Mouse (Mus musculus): ENCODE data around the gene Lmcd1. TPM values are rescaled to one million over a fixed set of nuclear protein-coding genes. Genes with fewer than 3 reads are reported as not detected.
A peak's percentile ranks its signal among the peaks of the same experiment; 100 is the strongest.

Lmcd1 gene
- polyA plus RNA-seq, 1 experiment from 2014 or later = 15.0 TPM

DNA sequence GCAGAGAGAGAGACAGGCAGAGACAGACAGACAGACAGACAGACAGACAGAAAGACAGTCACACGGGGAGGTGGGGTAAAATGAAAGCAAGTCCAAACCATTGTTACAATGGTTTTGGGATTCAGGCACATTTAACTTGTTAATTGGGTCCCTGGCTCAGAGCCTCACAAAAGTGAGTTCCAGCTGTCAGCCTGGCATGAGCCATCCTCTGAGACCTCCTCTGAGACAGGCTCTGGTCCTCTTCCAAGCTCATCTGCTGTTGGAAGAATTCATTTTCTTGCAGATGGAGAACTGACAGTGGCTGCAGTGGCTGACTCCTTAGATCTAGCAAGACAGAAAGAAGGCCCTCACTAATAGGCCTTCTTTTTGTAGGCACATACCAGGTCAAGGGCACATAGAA is 6.9 kb upstream of the Lmcd1 start:
- no peak for ATAC-seq (ENCODE audit: insufficient read depth, low FRiP score, low read depth)
- Histone ChIP-seq H3K4me2 (no peak overlapping the region), H3K27me3 (replicated peaks) (no peaks in the 10 kb centered on the region), H3K9me3 (no peaks in the 10 kb centered on the region), H3K27ac (peak overlapping the region; percentile 36; the same call in 1 of the 2 replicates), H3K4me1 (no peaks in the 10 kb centered on the region), H3K36me3 (no peaks in the 10 kb centered on the region), H3K9ac (no peak overlapping the region), H3K4me3 (replicated peaks) (no peak overlapping the region)
- WGBS = 44% methylated on average over 1 of the region's 1 CpGs

DNA sequence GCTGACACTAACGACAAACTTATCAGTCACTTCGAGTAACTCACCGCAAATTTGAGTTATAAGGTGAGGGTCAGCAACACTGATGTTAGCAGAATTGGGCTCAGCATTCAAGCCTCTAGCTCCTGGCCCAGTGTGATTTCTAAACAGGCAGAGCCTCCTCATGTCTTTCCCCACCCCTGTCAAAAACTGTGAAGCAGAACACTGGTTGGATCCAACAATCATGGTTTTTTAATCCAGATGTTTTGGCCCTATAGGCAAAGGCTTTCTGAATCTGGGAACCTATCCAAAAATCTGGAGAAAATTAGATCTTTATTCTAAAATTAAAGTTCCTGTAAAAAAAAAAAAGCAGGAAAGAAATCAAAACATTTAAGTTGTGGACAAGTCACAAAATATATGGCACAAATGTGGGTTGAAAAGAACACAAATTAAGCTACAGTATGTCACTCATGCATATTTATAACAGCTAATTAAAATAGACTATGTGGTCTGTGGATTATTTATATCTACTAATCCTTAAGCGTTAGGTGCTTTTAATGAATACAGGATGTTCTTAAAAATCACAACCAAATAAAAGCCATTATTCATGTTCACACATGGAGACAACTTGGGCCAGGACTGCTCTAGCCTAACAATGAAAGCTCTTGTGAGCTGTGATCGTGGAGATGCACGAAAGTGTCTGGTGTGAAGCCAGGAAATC is 5.7 kb upstream of the Lmcd1 start:
- Histone ChIP-seq H3K36me3 (no peaks in the 10 kb centered on the region), H3K4me2 (no peak overlapping the region), H3K9ac (no peak overlapping the region), H3K4me1 (no peaks in the 10 kb centered on the region), H3K27ac (peak overlapping the region; percentile 8; the same call in 1 of the 2 replicates), H3K9me3 (no peaks in the 10 kb centered on the region), H3K4me3 (replicated peaks) (no peak overlapping the region), H3K27me3 (replicated peaks) (no peaks in the 10 kb centered on the region)
- whole genome bisulfite sequencing = 63% methylated on average over 6 of the region's 6 CpGs
- ATAC-seq (ENCODE audit: insufficient read depth, low FRiP score, low read depth) = no peak

DNA sequence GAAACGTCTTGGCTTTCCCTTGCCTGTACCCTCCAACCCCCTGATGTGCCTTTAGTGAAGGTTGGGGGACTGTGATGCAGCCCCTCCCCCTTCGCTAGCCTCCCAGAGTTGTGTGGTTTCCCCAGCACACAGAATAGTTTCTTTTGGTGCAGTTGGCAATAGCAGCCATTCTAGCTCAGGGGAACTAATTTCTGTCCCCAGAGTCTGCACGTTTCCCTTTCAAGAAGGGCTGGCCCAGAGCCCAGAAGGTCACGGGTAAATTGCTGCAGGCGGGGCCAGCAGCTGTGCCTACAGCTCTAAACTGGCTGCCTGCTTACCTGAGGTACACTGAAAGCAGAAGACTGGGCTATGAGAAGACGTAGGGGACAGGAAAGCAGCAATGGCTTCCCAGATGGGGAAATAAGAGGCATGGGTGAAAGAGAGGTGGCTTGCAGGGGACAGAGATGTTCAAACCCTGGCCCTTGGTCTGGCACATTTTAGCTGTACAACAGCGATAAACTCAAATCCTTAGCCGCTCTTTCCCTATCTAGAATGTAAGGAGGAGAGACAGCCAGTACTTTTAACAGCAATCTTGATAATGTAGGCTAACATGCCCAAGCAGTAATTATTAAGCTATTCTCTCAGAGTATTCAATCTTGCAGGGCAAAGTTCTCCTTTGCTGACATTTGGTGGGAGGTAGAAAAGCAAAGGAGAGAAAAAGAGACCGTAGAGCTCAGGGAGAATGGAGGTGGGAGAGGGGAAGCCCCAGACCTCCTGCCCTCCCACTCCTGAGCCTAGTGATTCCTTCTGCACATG is 900 bp downstream of the Lmcd1 start:
- Histone ChIP-seq H3K9ac (no peak overlapping the region), H3K9me3 (no peaks in the 10 kb centered on the region), H3K4me2 (peak overlapping the region; percentile 70), H3K4me1 (peaks cover 16% of the 10 kb centered on the region), H3K36me3 (no peaks in the 10 kb centered on the region), H3K27ac (peak overlapping the region; percentile 62), H3K27me3 (replicated peaks) (no peaks in the 10 kb centered on the region), H3K4me3 (replicated peaks) (peak overlapping the region; percentile 32)
- peak; percentile 63 for ATAC-seq (ENCODE audit: insufficient read depth, low FRiP score, low read depth)
- WGBS = 25% methylated on average over 9 of the region's 9 CpGs

DNA sequence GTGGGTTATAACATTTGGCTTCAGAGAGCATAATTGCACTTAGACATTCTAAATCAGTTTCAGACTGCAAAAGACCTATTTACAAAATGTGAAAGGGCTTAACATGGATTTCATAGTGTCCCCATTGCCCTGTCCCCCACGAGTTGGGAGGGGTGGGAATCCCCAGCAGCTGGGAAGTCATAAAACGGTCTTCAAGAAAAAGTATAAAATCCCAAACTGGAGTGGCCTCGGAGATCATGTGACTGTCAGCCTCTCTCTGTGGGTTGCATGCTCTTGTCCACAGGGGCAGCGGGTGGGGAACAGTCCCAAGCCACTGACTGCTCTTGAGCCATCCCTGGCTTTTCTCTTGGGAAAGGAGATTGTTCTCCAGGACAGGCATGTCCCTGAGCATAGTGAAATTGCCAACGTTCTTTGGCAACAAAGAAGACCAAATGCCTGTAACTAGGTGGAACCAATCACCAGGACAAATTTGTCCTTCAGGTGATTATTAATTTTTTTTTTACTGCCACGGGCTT is 2.2 kb downstream of the Lmcd1 start:
- 68% methylated on average over 6 of the region's 6 CpGs for WGBS
- Histone ChIP-seq H3K4me3 (replicated peaks) (no peak overlapping the region), H3K9me3 (no peaks in the 10 kb centered on the region), H3K27me3 (replicated peaks) (no peaks in the 10 kb centered on the region), H3K4me1 (peaks cover 16% of the 10 kb centered on the region), H3K36me3 (no peaks in the 10 kb centered on the region), H3K9ac (no peak overlapping the region), H3K27ac (no peak overlapping the region), H3K4me2 (no peak overlapping the region)
- no peak for ATAC-seq (ENCODE audit: insufficient read depth, low FRiP score, low read depth)

DNA sequence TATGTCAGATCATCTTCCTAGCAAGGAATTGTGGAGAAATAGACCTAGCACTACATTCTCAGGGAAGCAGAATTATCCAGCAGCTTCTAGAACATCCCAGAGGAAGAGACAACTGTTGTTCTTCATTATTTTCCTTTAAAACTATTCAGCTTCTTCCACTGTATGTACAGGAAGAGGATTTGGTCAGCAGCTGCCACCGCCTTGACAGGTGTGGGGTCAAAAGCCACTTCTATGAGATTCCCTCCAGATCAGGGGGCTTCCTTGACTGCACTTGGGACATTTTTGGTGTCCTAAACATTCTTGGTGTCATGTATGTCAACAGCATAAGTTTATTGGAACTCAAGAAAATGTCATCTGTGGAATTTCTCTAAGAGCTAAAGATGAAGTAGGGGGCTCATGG is 5.2 kb downstream of the Lmcd1 start:
- H3K27me3 ChIP-seq (replicated peaks) = no peaks in the 10 kb centered on the region
- H3K36me3 ChIP-seq = no peaks in the 10 kb centered on the region
- H3K9ac ChIP-seq = no peak overlapping the region
- ATAC-seq (ENCODE audit: insufficient read depth, low FRiP score, low read depth) = no peak
- H3K9me3 ChIP-seq = no peaks in the 10 kb centered on the region
- H3K27ac ChIP-seq = no peak overlapping the region
- H3K4me1 ChIP-seq = peaks cover 9% of the 10 kb centered on the region
- H3K4me3 ChIP-seq (replicated peaks) = no peak overlapping the region
- WGBS = 80% methylated on average over 1 of the region's 1 CpGs
- no peak overlapping the region for H3K4me2 ChIP-seq

DNA sequence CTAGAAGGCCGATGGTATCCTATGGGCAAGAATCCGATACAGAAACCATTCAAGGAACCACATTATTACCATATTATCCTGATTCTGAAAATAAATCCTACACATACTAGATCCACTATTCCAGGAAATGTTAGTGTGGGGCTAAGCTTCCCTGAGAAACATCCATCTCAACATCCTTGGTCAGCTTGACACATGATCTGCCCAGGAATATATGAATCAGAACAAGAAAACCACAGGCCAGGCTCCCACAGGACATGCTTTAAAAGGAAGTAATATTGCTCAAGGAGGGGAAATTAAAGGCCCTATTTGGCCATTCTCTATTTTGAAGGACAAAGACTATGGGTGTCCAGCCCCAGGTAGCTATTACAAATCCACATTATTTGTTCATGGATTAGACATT is 6.6 kb downstream of the Lmcd1 start:
- Histone ChIP-seq H3K4me2 (no peak overlapping the region), H3K4me1 (0 out of 2 replicates have a peak, but pooled peaks cover under 1% of the 10 kb centered on the region), H3K9me3 (no peaks in the 10 kb centered on the region), H3K9ac (no peak overlapping the region), H3K27ac (no peak overlapping the region), H3K4me3 (replicated peaks) (no peak overlapping the region), H3K36me3 (no peaks in the 10 kb centered on the region), H3K27me3 (replicated peaks) (no peaks in the 10 kb centered on the region)
- no peak for ATAC-seq (ENCODE audit: insufficient read depth, low FRiP score, low read depth)
- WGBS = 89% methylated on average over 2 of the region's 2 CpGs

DNA sequence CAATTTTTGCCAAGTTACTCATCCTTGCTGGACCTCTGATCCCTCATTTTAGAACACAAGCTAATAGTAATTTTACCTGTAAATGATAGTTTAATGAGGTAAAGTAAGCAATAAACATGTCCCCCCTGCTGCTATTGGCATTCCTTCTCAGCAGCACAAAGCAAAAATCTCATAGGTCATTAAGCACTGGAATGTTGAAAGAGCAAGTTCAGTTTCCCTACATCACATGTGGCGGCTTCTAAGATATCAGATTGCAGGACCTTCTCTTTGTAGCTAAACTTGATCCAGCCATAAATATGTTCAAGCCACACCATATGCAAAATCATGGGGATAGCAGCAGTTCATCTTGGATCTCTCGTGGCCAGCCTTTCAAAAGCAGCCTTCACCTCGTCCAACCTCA is 7.4 kb downstream of the Lmcd1 start:
- no peaks in the 10 kb centered on the region for H3K4me1 ChIP-seq
- no peak overlapping the region for H3K27ac ChIP-seq
- H3K9me3 ChIP-seq = no peaks in the 10 kb centered on the region
- no peak overlapping the region for H3K4me3 ChIP-seq (replicated peaks)
- no peaks in the 10 kb centered on the region for H3K36me3 ChIP-seq
- H3K27me3 ChIP-seq (replicated peaks) = no peaks in the 10 kb centered on the region
- H3K4me2 ChIP-seq = no peak overlapping the region
- WGBS = 57% methylated on average over 3 of the region's 3 CpGs
- H3K9ac ChIP-seq = no peak overlapping the region
- ATAC-seq (ENCODE audit: insufficient read depth, low FRiP score, low read depth) = no peak

DNA sequence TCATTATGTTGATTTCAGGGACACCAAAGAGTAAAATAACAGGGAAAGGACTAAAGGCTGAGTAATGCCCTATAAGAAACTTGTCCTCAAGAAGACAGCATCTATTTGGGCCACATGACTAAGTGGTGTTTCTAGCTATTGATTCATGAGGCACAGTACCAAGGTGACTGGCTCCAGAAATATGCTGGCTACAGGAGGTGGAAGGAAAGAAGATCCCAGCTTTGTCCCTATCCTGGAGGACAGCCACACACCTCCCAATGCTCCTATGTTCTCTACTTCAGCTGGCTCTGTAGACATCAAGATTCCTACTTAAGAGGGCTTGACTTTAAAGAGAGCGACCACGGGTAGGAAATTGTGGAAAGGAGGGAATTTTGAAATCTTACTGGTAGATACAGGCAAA is 8.4 kb downstream of the Lmcd1 start:
- Histone ChIP-seq H3K4me3 (replicated peaks) (no peak overlapping the region), H3K36me3 (no peaks in the 10 kb centered on the region), H3K4me1 (no peaks in the 10 kb centered on the region), H3K27ac (no peak overlapping the region), H3K9ac (no peak overlapping the region), H3K27me3 (replicated peaks) (no peaks in the 10 kb centered on the region), H3K4me2 (no peak overlapping the region), H3K9me3 (no peaks in the 10 kb centered on the region)
- WGBS = 93% methylated on average over 2 of the region's 2 CpGs
- ATAC-seq (ENCODE audit: insufficient read depth, low FRiP score, low read depth) = no peak

DNA sequence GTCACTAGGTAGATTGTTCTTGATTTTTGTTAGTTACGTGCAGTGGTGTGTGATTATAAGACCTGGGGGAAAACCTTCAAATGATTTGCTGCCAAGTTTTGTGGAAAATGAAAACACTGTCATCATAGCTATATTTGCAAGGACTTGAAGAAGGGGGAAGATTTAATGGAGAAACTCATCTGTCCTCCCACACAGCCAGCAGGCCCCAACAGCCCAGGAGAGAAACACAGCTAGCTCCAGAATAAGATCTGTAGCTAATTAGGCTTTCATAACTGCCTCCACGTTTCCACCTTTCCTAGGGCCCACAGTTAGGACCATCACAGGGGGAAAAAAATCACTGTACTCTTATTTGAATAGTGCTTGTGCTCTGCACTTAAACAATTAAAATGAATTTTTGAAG is 10.5 kb downstream of the Lmcd1 start:
- Histone ChIP-seq H3K36me3 (no peaks in the 10 kb centered on the region), H3K9me3 (no peaks in the 10 kb centered on the region), H3K4me1 (no peaks in the 10 kb centered on the region), H3K9ac (no peak overlapping the region), H3K27me3 (replicated peaks) (no peaks in the 10 kb centered on the region), H3K27ac (no peak overlapping the region), H3K4me2 (no peak overlapping the region), H3K4me3 (replicated peaks) (no peak overlapping the region)
- 63% methylated on average over 2 of the region's 2 CpGs for WGBS
- no peak for ATAC-seq (ENCODE audit: insufficient read depth, low FRiP score, low read depth)

DNA sequence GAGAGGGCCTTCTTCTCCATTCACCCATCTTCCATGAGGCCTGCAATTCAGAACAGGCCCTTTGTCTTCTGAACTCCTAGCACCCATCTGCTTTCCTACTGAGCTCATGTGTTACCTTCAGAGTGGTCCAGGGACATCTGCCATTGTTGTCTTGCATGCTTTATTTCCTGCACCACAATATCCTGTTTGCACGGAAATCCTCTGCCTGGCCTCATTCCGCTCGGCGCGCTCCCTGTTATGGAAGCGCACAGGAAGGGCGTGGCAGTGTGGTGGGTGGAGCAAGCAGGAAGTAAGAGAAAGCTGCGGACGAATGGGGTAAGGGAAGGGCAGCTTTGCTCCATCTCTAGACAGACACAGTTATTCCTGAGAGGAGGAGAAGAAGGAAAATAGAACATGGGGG is 14.1 kb downstream of the Lmcd1 start:
- Histone ChIP-seq H3K4me3 (replicated peaks) (no peak overlapping the region), H3K27me3 (replicated peaks) (no peaks in the 10 kb centered on the region), H3K9me3 (no peaks in the 10 kb centered on the region), H3K4me2 (no peak overlapping the region), H3K9ac (no peak overlapping the region), H3K36me3 (no peaks in the 10 kb centered on the region), H3K27ac (no peak overlapping the region), H3K4me1 (no peaks in the 10 kb centered on the region)
- 83% methylated on average over 9 of the region's 9 CpGs for WGBS
- no peak for ATAC-seq (ENCODE audit: insufficient read depth, low FRiP score, low read depth)

DNA sequence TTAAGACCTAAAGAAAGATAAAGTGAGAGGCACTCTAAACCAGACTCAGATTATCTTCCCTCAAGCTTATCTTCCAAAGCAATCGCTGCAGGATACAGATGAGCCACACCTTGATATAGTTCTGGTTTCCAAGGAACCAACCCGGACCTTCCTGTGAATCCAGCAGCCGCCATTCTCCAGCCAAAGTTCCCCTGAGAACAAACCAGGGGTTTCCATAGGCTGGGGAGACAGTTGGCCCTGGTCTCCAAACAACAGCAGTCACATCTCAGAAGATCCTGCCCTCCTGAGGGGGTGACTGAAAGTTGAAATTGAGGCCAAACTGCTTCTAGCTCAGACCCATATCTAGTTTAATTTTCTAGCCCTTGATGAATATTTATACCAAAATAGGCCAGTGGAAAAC is 14.7 kb downstream of the Lmcd1 start:
- Histone ChIP-seq H3K4me1 (no peaks in the 10 kb centered on the region), H3K9ac (no peak overlapping the region), H3K9me3 (no peaks in the 10 kb centered on the region), H3K4me2 (no peak overlapping the region), H3K36me3 (no peaks in the 10 kb centered on the region), H3K27me3 (replicated peaks) (no peaks in the 10 kb centered on the region), H3K27ac (no peak overlapping the region), H3K4me3 (replicated peaks) (no peak overlapping the region)
- no peak for ATAC-seq (ENCODE audit: insufficient read depth, low FRiP score, low read depth)
- 82% methylated on average over 3 of the region's 3 CpGs for WGBS

DNA sequence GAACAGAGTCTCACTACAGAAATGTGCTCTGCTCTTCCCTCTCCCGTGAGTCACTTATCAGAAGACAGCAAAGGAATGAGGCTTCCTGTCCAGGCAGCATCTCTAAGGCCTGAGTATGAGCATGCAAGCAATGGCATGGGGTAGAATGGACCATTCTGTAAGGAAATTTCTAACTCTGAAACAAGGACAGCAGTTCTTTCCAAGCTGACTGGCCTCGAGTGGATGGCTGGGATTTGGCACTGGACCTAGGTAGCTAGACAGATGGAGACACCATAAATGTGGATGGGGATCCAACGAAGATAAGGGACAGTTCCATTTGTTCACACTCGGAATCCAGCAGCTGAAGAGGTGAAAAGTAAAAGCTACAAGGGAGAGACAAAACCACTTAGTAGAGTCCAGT is 17.6 kb downstream of the Lmcd1 start:
- ATAC-seq (ENCODE audit: insufficient read depth, low FRiP score, low read depth) = no peak
- WGBS = 76% methylated on average over 4 of the region's 4 CpGs
- Histone ChIP-seq H3K27ac (no peak overlapping the region), H3K9ac (no peak overlapping the region), H3K4me2 (no peak overlapping the region), H3K4me1 (no peaks in the 10 kb centered on the region), H3K9me3 (no peaks in the 10 kb centered on the region), H3K36me3 (no peaks in the 10 kb centered on the region), H3K4me3 (replicated peaks) (no peak overlapping the region), H3K27me3 (replicated peaks) (no peaks in the 10 kb centered on the region)
